Mouse (Mus musculus): ENCODE results near the gene Tgif1.

DNA sequence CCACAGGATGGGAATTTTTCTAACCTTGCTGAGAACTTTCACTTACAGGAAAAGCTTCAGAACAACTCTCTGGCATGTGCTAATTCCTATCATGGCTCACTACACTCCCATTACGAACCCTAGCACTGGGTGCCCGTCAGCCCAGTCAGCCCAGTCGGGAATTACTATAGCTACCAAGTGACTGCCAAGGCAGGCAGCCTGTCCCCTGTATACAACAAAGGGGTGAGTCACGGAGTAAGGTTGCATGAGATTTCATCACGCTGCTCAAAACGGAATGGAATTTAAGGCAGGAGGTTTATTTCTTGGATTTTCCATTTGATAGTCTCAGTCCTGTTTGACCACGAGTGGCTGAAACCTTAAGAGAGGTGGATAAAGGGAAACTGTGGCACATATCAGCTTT lies 16.5 kb downstream of the Tgif1 start:
- TF ChIP-seq CTCF (IDR thresholded peaks at IDR 0.05; ENCODE audit: low read depth) (no peak), EP300 (IDR thresholded peaks at IDR 0.05; ENCODE audit: low read depth) (no peak)

All from heart, postnatal 0 days (tissue).